22 mouse cellular contexts compared by ENCODE assay signal in the genomic region with DNA sequence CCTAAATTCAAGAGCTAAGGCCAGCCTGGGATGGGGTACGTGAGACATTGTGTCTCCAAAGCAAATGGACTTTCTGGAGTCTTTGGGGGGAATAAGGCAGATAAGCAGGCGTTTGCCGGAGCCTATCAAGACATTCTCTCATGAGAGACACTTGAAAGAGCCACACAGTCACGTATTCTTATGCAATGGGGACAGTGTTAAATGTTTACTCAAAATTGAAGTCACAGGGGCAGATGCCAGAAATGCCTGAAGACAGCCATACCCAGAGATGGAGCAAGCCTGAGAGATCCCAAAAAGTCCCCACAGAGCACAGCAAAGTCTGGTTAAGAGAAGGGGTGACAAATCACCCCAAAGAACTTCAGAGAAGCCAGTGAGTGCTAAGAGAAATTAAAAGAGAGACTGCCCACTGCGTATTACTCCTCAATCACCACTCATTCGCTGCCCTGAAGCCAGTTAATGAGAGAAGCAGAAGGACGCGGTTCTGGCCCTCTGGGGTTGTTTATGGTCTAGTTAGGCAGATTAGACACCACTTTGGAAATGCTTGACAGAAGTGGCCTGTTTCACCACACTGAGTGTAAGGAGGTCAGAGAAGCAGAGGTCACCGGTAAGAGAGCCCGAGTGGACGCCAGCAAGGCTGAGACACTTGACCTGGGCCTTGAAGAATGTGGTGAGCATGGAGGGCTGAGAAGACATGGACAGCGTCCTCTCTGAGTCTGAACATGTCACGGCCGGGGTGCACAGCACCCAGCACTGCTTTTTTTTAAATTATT.
DNase-seq lines count a peak whose midpoint lies in the region; ATAC-seq and TF ChIP-seq lines count a peak whose summit lies in the region.
"Had no signal": no experiment of that assay in that cellular context is flagged by ENCODE, and none has a peak within 500 bp of the region (broad histone marks: within the 10 kb centered on the region; RNA-seq: fewer than 3 reads in every experiment).

No protein-coding gene starts in this region.

- no peaks in the 10 kb centered on the region for H3K9me3 ChIP-seq in lung, embryonic 16.5 days (ENCODE audit: control insufficient read depth, low read length)
- H3K9me3 ChIP-seq: embryonic facial prominence, embryonic 12.5 days; forebrain, embryonic 13.5 days; hindbrain, embryonic 10.5 days; neural tube, embryonic 12.5 days had no signal

- H3K27ac ChIP-seq in kidney, adult 2 months (ENCODE audit: insufficient read depth, low read depth, low read length): no peak overlapping the region
- H3K27ac ChIP-seq in lung, embryonic 16.5 days (ENCODE audit: low read length): peak overlapping the region; percentile 25; the same call in 1 of the 2 replicates
- H3K27ac ChIP-seq: embryonic facial prominence, embryonic 12.5 days; forebrain, embryonic 13.5 days; hindbrain, embryonic 10.5 days; hindbrain, postnatal 0 days; macrophage; neural tube, embryonic 12.5 days had no signal

- no peaks in the 10 kb centered on the region for H3K27me3 ChIP-seq in kidney, adult 2 months (replicated peaks; ENCODE audit: control insufficient read depth, insufficient read depth, low read length)
- H3K27me3 ChIP-seq in lung, embryonic 16.5 days (ENCODE audit: control insufficient read depth, insufficient read depth, low read depth, low read length): no peaks in the 10 kb centered on the region
- H3K27me3 ChIP-seq: CH12.LX; embryonic facial prominence, embryonic 12.5 days; forebrain, embryonic 13.5 days; neural tube, embryonic 12.5 days had no signal

- TF ChIP-seq CTCF in kidney, adult 2 months (conservative IDR thresholded peaks at IDR 0.05; ENCODE audit: insufficient read depth, insufficient read length, low read depth, low read length): no peak

- no peaks in the 10 kb centered on the region for H3K4me1 ChIP-seq in kidney, adult 2 months (ENCODE audit: control insufficient read depth, insufficient read depth, low read length)
- peaks cover 12% of the 10 kb centered on the region for H3K4me1 ChIP-seq in lung, embryonic 16.5 days (replicated peaks; ENCODE audit: control insufficient read depth, insufficient read depth, low read length)
- H3K4me1 ChIP-seq: neural tube, embryonic 12.5 days had no signal

- no peak overlapping the region for H3K9ac ChIP-seq in lung, embryonic 16.5 days (ENCODE audit: low read length)
- H3K9ac ChIP-seq: embryonic facial prominence, embryonic 12.5 days; forebrain, embryonic 13.5 days; neural tube, embryonic 12.5 days had no signal

- no peak overlapping the region for H3K4me2 ChIP-seq in lung, embryonic 16.5 days (ENCODE audit: low read depth, low read length)
- H3K4me2 ChIP-seq: embryonic facial prominence, embryonic 12.5 days; forebrain, embryonic 13.5 days; midbrain, embryonic 11.5 days; neural tube, embryonic 12.5 days had no signal

- TF ChIP-seq POLR2A in kidney, adult 2 months (IDR thresholded peaks at IDR 0.05; ENCODE audit: low read depth, low read length): no peak

- no peak overlapping the region for H3K4me3 ChIP-seq in kidney, adult 2 months (ENCODE audit: insufficient read depth, low read depth, low read length)
- H3K4me3 ChIP-seq in lung, embryonic 16.5 days (ENCODE audit: low read length): no peak overlapping the region
- H3K4me3 ChIP-seq: embryonic facial prominence, embryonic 12.5 days; erythroblast, embryonic 14.5 days; forebrain, embryonic 13.5 days; hindbrain, embryonic 10.5 days; neural tube, embryonic 12.5 days had no signal

- peak; percentile 73 for ATAC-seq in lung, embryonic 16.5 days (ENCODE audit: low read depth)
- ATAC-seq: forebrain, embryonic 13.5 days; hindbrain, postnatal 0 days had no signal

- peak; percentile 10 for DNase-seq in kidney, adult 2 months
- DNase-seq in kidney, adult 18-20 months: no peak
- DNase-seq in hindlimb bud, embryonic 11.5 days (ENCODE audit: extremely low spot score, low read depth, low spot score): peak; percentile 37
- peak; percentile 37 for DNase-seq in retina, embryonic 14.5 days (ENCODE audit: low spot score)
- DNase-seq in natural killer cell, adult 2 months (ENCODE audit: low spot score in 2 of 2): no peak
- no peak for DNase-seq in layer of hippocampus, postnatal 14 days (ENCODE audit: low spot score in 2 of 2)
- no peak for DNase-seq in layer of hippocampus, adult 11-12 months (ENCODE audit: low spot score)
- DNase-seq: adrenal gland, postnatal 14 days; cerebellum, adult 11-12 months; cerebellum, postnatal 36 days; gastrocnemius, postnatal 25 days; thymus, adult 2 months had no signal

- H3K36me3 ChIP-seq in kidney, adult 2 months (ENCODE audit: control insufficient read depth, insufficient read depth, low read length): no peaks in the 10 kb centered on the region
- no peaks in the 10 kb centered on the region for H3K36me3 ChIP-seq in lung, embryonic 16.5 days (ENCODE audit: control insufficient read depth, insufficient read depth, low read length)
- H3K36me3 ChIP-seq: embryonic facial prominence, embryonic 12.5 days; hindbrain, embryonic 10.5 days; neural tube, embryonic 12.5 days had no signal

- WGBS in kidney, adult 2 months: 64% methylated on average over 14 of the region's 14 CpGs
- WGBS in lung, embryonic 16.5 days: 34% methylated on average over 14 of the region's 14 CpGs

Comparison
In these comparisons a context has a peak if more than half of its experiments do, and no peak if none do; other contexts are left out.
1. DNase-seq: peak in kidney, adult 2 months (single experiment), hindlimb bud, embryonic 11.5 days (single experiment) and retina, embryonic 14.5 days (single experiment); none in kidney, adult 18-20 months (single experiment), natural killer cell, adult 2 months (0 of 2), layer of hippocampus, postnatal 14 days (0 of 2) and layer of hippocampus, adult 11-12 months (single experiment).